Mouse (Mus musculus) urinary bladder, postnatal 10 days (tissue): ENCODE measurements around the gene Acot8.
"Not testable (repeated sequence)": the region's sequence is repeated elsewhere in the genome, so short reads cannot be mapped to it uniquely, and the experiment has no call there.

ENCODE experiments used
- DNase-seq: peaks from one replicate; pipeline ENCODE4 v3.0.0; 2022; ENCODE audit warnings: low spot score

Acot8 gene

GRCm38 (mm10) chr2:164813557-164813956 is 8.9 kb upstream of the Acot8 start:
- no peak for DNase-seq

DNA sequence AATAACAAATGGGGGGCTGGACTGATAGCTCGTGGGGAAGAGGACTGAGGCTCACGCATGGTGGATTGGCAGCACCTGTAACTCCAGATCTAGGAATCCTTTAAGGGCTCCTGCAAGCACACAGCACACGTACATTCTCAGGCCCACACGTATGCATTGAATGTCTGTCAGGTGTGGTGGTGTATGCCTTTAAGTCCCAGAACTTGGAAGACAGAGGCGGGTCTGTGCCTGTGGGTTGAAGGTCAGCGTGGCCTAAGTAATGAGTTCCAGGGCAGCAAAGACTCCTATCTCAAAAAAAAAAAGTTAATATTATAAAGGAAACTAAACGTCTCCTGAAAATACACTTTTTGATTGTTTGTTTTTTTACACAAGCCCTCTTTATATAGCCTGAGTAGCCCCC is 1.9 kb upstream of the Acot8 start:
- DNase-seq: no peak

GRCm38 (mm10) chr2:164805332-164805718 is 643 bp upstream of the Acot8 start:
- no peak for DNase-seq

GRCm38 (mm10) chr2:164803921-164804313 is 765 bp downstream of the Acot8 start:
- DNase-seq: no peak

DNA sequence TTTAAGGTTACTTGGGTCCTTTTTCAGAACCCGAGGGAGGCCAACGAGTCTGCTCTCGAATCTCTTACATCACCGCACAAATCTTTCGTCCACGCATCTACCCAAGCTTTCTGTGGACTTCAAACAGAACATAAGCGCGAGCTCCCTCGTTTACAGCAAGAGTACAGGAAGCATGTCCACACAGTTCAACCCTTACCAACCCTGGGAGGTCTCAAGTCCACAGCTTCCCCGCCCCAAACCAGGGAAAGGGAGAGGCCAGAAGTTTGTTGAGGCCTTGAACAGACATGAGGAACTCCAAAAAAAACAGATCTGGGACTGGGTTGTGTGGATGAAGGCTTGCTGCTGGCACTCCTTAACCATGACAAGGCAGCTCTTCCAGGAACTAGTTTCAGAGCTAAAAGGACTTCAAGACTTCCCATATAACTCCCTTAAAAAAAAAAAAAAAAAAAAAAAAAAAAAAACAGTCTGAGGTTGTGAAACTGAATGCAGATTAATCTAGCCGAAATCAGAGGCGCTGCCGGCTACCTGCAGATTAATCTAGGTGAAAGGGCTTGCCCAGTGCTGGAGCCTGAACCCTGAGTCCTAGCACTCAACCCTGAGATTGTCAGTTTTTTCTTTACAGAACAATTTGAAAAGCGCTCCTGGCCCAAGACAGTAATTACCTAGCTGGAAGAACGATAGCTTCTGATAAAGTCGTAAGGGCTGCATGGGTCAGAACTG is 1.3 kb downstream of the Acot8 start:
- DNase-seq: no peak

DNA sequence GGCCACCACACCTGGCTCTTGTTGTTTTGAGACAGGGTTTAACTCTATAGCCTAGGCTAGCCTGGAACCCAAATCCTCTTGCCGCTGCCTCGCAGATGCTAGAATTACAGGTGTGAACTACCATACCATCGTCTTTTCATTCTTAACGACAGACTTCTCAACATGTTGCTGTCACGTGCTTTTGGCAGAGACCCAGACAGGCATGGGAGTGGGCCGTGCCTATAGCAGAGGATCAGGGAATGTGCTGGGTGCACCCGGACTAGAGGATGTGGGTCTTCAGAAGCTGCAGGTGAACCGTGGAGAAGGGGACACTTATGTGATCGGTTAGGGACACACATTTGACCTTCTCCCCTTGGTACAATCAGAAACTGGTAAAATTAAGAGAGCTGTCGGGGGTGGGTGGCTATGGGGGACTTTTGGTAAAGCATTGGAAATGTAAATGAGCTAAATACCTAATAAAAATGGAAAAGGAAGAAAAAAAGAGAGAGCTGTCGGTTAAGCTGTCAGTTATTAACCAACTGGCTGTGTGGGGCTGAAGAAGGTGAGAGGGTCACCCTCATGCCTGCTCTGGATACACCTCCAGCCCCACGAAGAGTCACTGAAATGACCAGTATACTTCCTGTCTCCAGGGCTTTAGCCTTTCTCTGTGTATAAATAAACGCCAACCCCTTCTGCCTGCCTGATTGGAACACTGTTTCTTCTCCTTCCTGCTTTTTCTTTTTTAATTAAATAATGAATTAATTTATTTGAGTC is 4.3 kb downstream of the Acot8 start:
- DNase-seq: no peak

DNA sequence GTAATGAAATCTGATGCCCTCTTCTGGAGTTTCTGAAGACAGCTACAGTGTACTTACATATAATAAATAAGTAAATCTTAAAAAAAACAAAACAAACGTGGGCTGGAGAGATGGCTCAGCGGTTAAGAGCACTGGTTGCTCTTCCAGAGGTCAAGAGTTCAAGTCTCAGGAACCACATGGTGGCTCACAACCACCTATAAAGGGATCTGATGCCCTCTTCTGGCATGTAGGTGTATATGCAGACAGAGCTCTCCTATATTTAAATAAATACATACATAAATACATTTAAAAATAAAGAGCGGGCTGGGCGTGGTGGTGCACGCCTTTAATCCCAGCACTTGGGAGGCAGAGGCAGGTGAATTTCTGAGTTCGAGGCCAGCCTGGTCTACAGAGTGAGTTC is 6.1 kb downstream of the Acot8 start:
- DNase-seq: not testable (repeated sequence)

- DNase-seq: no peak
Measured at GRCm38 (mm10) chr2:164795868-164796267, 8.8 kb downstream of the Acot8 start.

DNA sequence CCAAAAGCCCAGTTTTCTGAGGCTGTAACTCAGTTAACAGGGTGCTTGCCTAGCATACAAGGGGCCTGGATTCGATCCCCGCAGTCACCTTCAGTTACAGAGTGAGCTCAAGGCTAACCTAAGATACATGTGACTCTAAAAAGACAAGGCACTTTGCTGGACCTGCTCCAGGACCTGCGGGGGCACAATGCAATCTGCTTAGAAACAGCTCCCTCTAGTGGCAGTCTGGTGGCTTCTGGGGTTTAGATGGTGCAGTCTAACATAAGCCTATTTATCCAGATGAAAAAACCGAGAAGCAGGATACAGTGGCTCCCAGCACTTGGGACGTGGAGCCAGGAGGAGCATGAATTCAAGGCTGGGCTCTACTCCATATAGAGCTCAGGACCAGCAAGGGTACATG is 10.4 kb downstream of the Acot8 start:
- DNase-seq: no peak

DNA sequence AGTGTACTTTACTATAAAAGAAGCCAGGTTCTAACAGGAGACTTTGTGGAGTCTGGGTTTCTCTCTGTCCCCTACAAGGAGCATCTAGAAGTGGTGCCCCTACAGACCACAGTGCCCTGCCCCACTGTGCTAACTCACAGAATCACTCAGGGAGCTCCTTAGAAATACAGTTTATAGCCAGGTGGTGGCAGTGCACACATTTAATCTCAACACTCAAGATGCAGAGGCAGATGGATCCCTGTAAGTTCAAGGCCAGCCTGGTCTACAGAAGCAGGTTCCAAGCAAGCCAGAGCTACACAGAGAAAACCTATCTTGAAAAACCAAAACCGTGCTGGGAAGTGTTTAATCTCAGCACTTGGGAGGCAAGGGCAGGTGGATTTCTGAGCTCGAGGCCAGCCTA is 10.9 kb downstream of the Acot8 start:
- no peak for DNase-seq

- DNase-seq: no peak
Measured at GRCm38 (mm10) chr2:164793236-164793635, 11.4 kb downstream of the Acot8 start.

- no peak for DNase-seq
Measured at GRCm38 (mm10) chr2:164792400-164793190, 12.1 kb downstream of the Acot8 start.

DNA sequence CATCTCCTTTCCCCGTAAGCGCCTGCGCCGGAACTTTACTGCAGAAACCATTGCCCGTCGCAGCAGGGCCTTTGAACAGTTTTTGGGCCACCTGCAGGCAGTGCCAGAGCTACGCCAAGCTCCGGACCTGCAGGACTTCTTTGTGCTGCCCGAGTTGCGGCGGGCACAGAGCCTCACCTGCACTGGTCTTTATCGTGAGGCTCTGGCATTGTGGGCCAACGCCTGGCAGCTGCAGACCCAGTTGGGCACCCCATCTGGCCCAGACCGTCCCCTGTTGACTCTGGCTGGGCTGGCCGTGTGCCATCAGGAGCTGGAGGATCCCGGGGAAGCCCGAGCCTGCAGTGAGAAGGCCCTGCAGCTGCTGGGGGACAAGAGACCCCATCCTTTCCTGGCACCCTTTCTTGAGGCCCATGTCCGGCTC is 12.8 kb downstream of the Acot8 start:
- DNase-seq: no peak

DNA sequence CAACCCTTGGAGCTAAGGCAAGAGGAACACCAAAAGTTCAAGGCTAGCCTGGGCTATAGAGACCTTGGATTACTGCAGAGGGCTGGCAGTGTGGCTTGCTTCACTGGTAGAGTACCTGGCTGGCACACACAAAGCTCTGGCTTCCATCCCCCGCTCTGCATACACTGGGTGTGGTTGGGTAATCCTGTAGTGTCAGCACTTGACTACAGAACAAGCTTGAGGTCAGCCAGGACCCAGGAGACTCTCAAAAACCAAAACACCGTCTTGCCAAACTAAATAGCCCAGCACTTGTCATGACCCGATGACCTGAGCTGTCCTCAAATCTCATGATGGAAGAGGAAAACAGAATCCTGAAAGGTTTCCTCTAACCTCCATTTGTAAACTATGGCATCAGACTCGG is 14.2 kb downstream of the Acot8 start:
- DNase-seq: no peak

GRCm38 (mm10) chr2:164788411-164788810 is 16.3 kb downstream of the Acot8 start:
- DNase-seq: no peak

- DNase-seq: no peak
Measured at GRCm38 (mm10) chr2:164787779-164788178, 16.9 kb downstream of the Acot8 start.

- DNase-seq: no peak
Measured at GRCm38 (mm10) chr2:164787032-164787431, 17.6 kb downstream of the Acot8 start.

- DNase-seq: no peak
Measured at GRCm38 (mm10) chr2:164786388-164786885, 18.2 kb downstream of the Acot8 start.

DNA sequence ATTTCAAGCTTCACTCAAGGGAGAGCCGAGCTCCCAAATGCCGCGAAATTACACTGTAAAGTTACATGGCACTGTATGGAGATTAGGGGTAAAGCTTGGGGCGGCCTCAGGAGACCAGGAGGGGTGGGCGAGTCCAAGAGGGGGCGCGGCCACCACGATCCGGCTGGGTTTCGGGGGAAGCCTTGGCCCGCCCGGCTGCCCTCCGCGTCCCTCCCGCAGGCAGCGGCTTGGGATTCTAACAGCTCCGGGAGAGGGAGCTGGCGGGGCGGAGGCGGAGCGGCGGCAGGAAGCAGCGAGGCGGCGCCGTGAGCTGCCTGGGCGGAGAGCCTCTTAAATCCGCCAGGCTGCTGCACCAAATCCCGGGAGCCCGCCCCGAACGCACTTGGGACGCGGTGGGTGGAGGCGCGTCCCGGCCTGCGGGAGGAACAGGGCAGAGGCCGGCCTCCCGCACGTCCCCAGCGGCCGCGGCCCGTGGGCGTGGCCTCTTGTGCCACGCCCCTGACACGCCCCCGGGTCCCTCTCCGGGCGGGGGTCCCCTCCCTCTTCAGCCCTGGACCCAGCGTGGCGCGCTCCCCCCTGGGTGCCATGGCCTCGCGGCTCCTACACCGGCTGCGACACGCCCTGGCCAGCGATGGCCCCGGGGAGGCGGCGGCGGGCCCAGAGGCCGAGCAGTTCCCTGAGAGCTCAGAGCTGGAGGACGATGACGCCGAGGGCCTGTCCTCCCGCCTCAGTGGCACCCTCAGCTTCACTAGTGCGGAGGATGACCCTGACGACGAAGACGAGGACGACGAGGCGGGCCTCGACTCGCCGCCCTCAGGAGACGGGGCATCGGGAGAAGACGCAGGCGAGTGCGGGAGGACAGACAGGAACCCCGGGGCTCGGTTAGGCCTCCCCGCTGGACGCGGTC is 18.9 kb downstream of the Acot8 start, which contains the start of gene Snx21:
Gene Snx21 (plus strand): TSS at position 343 of the 907 bp plus-strand sequence.
- DNase-seq: peak; percentile 68

DNA sequence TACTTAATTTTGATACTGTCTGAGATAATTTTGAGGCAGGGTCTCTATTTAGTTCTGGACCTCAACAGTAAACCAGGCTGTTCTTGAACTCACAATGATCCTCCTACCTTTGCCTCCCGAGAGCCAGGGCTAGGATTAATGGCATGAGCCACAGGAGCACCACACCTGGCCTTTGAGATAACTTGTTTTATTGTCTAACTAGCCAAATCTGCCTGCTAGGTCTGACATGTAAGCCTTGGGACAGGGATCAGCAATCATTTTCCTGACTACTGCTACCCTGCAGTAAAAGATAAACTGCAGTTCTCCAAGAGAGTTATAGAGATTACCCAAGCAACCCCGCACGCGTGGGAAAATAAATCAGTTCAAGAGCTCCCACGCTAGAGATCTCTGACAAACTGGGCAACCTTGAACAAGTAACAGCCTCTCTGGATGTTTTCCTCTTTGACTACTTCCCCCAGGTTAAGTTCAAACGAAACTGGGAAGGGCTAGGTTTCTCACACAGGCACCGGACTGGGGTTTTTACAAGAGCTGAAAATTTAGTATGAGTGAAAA is 19.7 kb downstream of the Acot8 start:
- DNase-seq: no peak

- DNase-seq: no peak
Measured at GRCm38 (mm10) chr2:164783926-164784581, 20.6 kb downstream of the Acot8 start.
